Mouse (Mus musculus) myocyte (in vitro differentiated cells): Measurements from ENCODE around the gene Tef. TPM values are rescaled to one million over a fixed set of nuclear protein-coding genes. Genes with fewer than 3 reads are reported as not detected.

Source experiments
- H3K27me3 ChIP-seq: one replicate; pipeline ENCODE4 v1.6.1; 2011; ENCODE audit not compliant: control insufficient read depth, insufficient read depth, insufficient read length
- H3K36me3 ChIP-seq: one replicate; pipeline ENCODE4 v1.6.1; 2011; ENCODE audit not compliant: control insufficient read depth, insufficient read depth
- H3K4me2 ChIP-seq: one replicate; pipeline ENCODE4 v1.6.1; 2011; ENCODE audit warnings: low read depth, control low read depth
- H3K4me3 ChIP-seq: one replicate; pipeline ENCODE4 v1.5.1; 2011; ENCODE audit warnings: mild to moderate bottlenecking, control low read depth, moderate library complexity
- H3K79me2 ChIP-seq: one replicate; pipeline ENCODE4 v1.6.1; 2011; ENCODE audit not compliant: control insufficient read depth, insufficient read depth
- H3ac ChIP-seq: one replicate; pipeline ENCODE4 v1.6.1; 2011; ENCODE audit not compliant: control insufficient read depth, insufficient read length
- CEBPB ChIP-seq: IDR thresholded peaks from 2 replicates; pipeline ENCODE4 v1.6.1; 2011; ENCODE audit warnings: mild to moderate bottlenecking, moderate library complexity; ENCODE audit not compliant: poor library complexity, insufficient read depth, severe bottlenecking
- E2F4 ChIP-seq: IDR thresholded peaks from one replicate; pipeline ENCODE4 v1.6.1; 2011; ENCODE audit warnings: mild to moderate bottlenecking, control low read depth, moderate library complexity; ENCODE audit not compliant: insufficient read depth
- MAX ChIP-seq: IDR thresholded peaks from one replicate; pipeline ENCODE4 v1.6.1; 2011; ENCODE audit warnings: low read depth, mild to moderate bottlenecking, control low read depth
- MYOD1 ChIP-seq, 3 experiments: IDR thresholded peaks; one replicate each; pipeline ENCODE4 v1.6.1; 2011; ENCODE audit warnings: control low read depth in 2 of 3, low read depth in 2 of 3, mild to moderate bottlenecking in 2 of 3, moderate library complexity in 1 of 3; ENCODE audit not compliant: insufficient read length in 2 of 3, control insufficient read depth in 1 of 3
- MYOG ChIP-seq, 3 experiments: IDR thresholded peaks; one replicate each; pipeline ENCODE4 v1.6.1; 2011; ENCODE audit warnings: control low read depth in 2 of 3, low read depth in 2 of 3, mild to moderate bottlenecking in 2 of 3; ENCODE audit not compliant: insufficient read length in 2 of 3, control insufficient read depth in 1 of 3, insufficient read depth in 1 of 3
- POLR2A ChIP-seq: IDR thresholded peaks from one replicate; pipeline ENCODE4 v1.6.1; 2011; ENCODE audit warnings: low read depth, mild to moderate bottlenecking, control low read depth, moderate library complexity; ENCODE audit not compliant: insufficient read length
- POLR2AphosphoS2 ChIP-seq: IDR thresholded peaks from one replicate; pipeline ENCODE4 v1.6.1; 2011; ENCODE audit warnings: low read depth, control low read depth; ENCODE audit not compliant: insufficient read length
- REST ChIP-seq: IDR thresholded peaks from one replicate; pipeline ENCODE4 v1.6.1; 2011; ENCODE audit warnings: mild to moderate bottlenecking, control low read depth, moderate library complexity; ENCODE audit not compliant: insufficient read depth, insufficient read length
- SRF ChIP-seq: IDR thresholded peaks from one replicate; pipeline ENCODE4 v1.6.1; 2011; ENCODE audit warnings: low read depth; ENCODE audit not compliant: control insufficient read depth, insufficient read length
- TCF12 ChIP-seq: IDR thresholded peaks from one replicate; pipeline ENCODE4 v1.6.1; 2011; ENCODE audit warnings: mild to moderate bottlenecking, control low read depth; ENCODE audit not compliant: poor library complexity, insufficient read depth, severe bottlenecking
- TCF3 ChIP-seq: IDR thresholded peaks from one replicate; pipeline ENCODE4 v1.6.1; 2011; ENCODE audit warnings: low read depth, control low read depth; ENCODE audit not compliant: insufficient read length
- USF1 ChIP-seq: IDR thresholded peaks from one replicate; pipeline ENCODE4 v1.6.1; 2011; ENCODE audit warnings: low read depth, mild to moderate bottlenecking, control low read depth, moderate library complexity
- polyA plus RNA-seq: library from polyadenylated mRNA; unstranded; fragments of >200 nt; fragmentation: generic; extraction: Trizol; gene quantifications from one replicate; pipeline ENCODE4 v1.2.1, GENCODE M21; 2012; ENCODE audit warnings: missing spikeins

Gene Tef
- polyA plus RNA-seq, 1 experiment = 58.4 TPM

DNA sequence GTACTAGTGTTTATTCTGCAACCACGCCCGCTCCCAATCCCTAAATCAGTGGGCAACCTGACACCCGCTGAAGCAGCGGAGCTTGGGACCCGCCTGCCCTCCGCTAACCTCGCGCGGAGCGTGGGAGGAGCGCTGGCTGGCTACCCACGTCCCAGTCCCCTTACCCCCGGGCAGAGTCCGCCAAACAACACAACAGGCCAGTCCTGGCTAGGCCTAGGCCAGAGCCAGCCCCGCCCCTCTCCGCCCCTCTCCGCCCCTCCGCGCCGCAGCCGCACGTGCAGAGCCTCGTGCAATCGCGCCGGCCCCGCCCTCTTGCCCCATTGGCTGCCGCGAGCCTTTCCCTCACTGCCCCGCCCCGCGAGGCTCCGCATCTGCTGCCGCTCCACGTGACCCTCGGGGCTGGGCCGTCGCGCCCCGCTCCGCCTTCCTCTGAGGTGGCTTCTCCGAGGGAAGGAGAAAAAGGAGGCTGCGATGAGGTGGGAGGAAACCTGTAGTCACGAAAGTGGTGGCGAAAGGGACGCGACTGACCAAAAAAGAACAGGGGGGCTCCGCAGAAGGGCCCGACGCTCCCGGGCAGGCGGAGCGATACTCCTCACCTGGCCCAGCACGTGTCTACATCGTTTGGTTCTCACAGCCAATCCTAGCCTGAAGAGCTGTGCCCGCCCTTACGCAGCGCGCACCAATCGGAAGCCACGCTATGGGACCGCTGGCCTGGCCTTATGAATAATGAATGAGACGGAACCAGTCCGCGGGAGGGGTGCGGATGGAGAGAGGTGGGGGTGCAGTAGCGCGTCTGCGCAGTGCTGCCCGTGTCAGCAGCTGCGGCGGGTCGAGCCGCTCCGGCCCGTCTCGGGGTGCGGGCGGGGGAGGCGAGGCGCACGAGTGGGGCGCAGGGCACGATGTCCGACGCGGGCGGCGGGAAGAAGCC, 8.7 kb downstream of the Tef start:
- no peaks in the 10 kb centered on the region for H3K27me3 ChIP-seq
- peak in 2 of 3 experiments; percentile 84 for TF ChIP-seq MYOG (IDR thresholded peaks at IDR 0.05; ENCODE audit: control insufficient read depth in 1 of 3, insufficient read depth in 1 of 3, insufficient read length in 2 of 3, low read depth in 2 of 3)
- TF ChIP-seq TCF12 = no peak
- no peak for TF ChIP-seq E2F4
- TF ChIP-seq POLR2AphosphoS2 = peak; percentile 92
- TF ChIP-seq CEBPB = no peak
- TF ChIP-seq POLR2A = peak; percentile 97
- TF ChIP-seq MAX = peak; percentile 57
- no peak for TF ChIP-seq TCF3
- TF ChIP-seq REST = no peak
- peak; percentile 68 for TF ChIP-seq SRF
- peak in 2 of 3 experiments; percentile 71 to 90 for TF ChIP-seq MYOD1 (IDR thresholded peaks at IDR 0.05; ENCODE audit: control insufficient read depth in 1 of 3, insufficient read length in 2 of 3, low read depth in 2 of 3)
- TF ChIP-seq USF1 = peak; percentile 82
- H3ac ChIP-seq = peak overlapping the region; percentile 32

DNA sequence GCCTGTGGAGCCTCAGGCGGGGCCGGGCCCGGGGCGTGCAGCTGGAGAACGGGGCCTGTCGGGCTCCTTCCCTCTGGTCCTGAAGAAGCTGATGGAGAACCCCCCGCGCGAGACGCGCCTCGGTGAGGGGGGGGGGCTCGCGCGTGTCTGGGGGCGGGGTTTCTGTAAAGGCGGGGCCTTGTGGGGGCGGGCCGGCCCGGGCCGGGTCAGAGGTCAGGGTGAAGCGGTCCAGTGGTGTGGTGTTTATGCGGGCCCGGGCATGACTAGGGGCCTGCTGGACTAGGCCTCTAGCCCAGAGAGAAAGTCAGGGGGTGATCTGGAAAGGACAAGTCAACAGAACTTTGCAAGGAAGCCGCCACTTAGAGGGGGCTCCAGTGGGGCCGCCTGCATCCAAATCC, 9.4 kb downstream of the Tef start:
- Histone ChIP-seq H3K4me3 (peak overlapping the region; percentile 44), H3K79me2 (peaks cover 26% of the 10 kb centered on the region), H3K4me2 (peak overlapping the region; percentile 99), H3K36me3 (peaks cover 9% of the 10 kb centered on the region), H3K27me3 (no peaks in the 10 kb centered on the region), H3ac (peak overlapping the region; percentile 32)
- TF ChIP-seq TCF12 (no peak), TCF3 (no peak), MYOG (IDR thresholded peaks at IDR 0.05; ENCODE audit: control insufficient read depth in 1 of 3, insufficient read depth in 1 of 3, insufficient read length in 2 of 3, low read depth in 2 of 3) (no peak), CEBPB (no peak), POLR2AphosphoS2 (no peak), REST (no peak), SRF (no peak), MAX (no peak), POLR2A (no peak), MYOD1 (IDR thresholded peaks at IDR 0.05; ENCODE audit: control insufficient read depth in 1 of 3, insufficient read length in 2 of 3, low read depth in 2 of 3) (no peak), USF1 (no peak), E2F4 (no peak)

More for the DNA sequence above, 8.7 kb downstream of the Tef start:
- peaks cover 26% of the 10 kb centered on the region for H3K79me2 ChIP-seq
- peak overlapping the region; percentile 99 for H3K4me2 ChIP-seq
- peaks cover 9% of the 10 kb centered on the region for H3K36me3 ChIP-seq
- peak overlapping the region; percentile 44 for H3K4me3 ChIP-seq

DNA sequence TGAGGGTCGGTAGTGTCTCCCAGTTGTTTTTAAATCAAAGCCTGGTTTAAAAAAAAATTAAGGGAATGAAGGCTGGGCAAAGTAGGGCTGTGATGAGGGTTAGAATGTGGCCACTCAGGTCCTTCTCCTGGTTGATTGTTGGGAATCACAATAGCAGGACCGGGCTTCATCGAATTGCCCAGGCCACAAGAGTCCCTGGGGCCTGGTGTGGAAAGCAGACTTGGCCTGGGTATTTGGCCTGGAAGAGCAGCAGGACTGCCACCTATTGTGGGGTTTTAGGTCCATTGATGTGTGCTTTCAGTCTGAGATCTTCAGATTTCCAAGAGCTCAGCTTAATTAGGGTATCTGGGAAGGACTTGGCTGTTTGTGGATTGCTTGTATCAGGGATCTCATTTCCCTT, 10.1 kb downstream of the Tef start:
- TF ChIP-seq POLR2AphosphoS2 (no peak), MYOG (IDR thresholded peaks at IDR 0.05; ENCODE audit: control insufficient read depth in 1 of 3, insufficient read depth in 1 of 3, insufficient read length in 2 of 3, low read depth in 2 of 3) (no peak), POLR2A (no peak), TCF3 (no peak), CEBPB (no peak), USF1 (no peak), REST (no peak), TCF12 (no peak), MAX (no peak), SRF (no peak), MYOD1 (IDR thresholded peaks at IDR 0.05; ENCODE audit: control insufficient read depth in 1 of 3, insufficient read length in 2 of 3, low read depth in 2 of 3) (no peak), E2F4 (no peak)
- H3K36me3 ChIP-seq = peaks cover 13% of the 10 kb centered on the region
- H3K79me2 ChIP-seq = peaks cover 26% of the 10 kb centered on the region

DNA sequence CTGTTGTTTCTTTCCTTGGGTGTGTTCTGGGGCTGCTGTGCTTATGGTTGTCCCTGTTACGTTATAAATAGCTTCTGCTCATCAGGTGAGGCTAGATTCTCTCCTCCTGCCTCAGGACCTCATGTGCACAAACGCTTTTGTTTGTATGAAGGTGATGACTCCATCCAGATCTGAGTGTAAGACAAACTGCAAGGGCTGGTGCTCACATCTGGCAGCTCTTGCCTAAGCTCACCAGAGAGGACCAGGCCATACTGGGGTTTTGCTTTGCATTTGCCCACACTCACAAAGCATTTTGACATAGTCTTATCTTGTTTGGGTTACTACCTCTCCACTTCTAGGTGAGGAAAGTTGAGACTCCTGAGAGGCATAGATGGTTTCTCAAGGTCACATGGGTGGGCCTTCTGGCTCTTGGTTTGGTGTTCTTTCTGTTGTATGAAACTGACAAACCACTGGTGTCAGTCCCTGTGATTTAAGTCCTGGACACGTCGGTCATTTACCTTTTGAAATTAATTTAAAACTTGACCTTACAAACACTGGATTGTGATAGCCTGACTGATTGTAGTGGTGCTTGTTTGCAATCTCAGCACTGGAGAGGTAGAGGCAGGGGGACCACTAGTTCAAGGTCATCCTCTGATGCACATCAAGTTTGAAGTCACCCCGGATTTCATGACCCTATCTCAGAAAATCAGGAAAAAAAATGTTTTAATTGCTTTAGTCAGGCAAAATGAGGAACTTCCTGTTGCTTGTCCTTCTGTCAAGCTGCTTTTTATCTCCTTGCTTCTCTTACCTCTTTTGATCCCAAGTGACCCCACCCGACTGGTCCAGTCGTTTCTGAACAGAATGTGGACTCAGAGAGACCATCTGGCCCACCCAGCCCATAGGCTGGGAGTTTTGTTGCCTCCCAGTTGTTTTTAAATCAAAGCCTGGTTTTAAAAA, 10.7 kb downstream of the Tef start:
- Histone ChIP-seq H3K4me3 (peak overlapping the region; percentile 44), H3K4me2 (peak overlapping the region; percentile 99), H3K27me3 (no peaks in the 10 kb centered on the region), H3K36me3 (peaks cover 20% of the 10 kb centered on the region), H3K79me2 (peaks cover 26% of the 10 kb centered on the region), H3ac (no peak overlapping the region)
- TF ChIP-seq POLR2AphosphoS2 = no peak
- TF ChIP-seq TCF12 = no peak

More for the DNA sequence above, 10.1 kb downstream of the Tef start:
- Histone ChIP-seq H3K4me2 (peak overlapping the region; percentile 99), H3K27me3 (no peaks in the 10 kb centered on the region), H3K4me3 (peak overlapping the region; percentile 44), H3ac (no peak overlapping the region)
